Mouse (Mus musculus) liver, embryonic 15.5 days (tissue): ENCODE data around the gene Atp8b5. TPM values are rescaled to one million over a fixed set of nuclear protein-coding genes. Genes with fewer than 3 reads are reported as not detected.

Experiments
- ATAC-seq: fragments of 200-750 bp; cut with Nextera tagmentation; 2 replicates; pipeline ENCODE4 v1.8.0; 2017; ENCODE audit warnings: moderate number of reproducible peaks, mild to moderate bottlenecking, moderate library complexity; ENCODE audit not compliant: insufficient read depth
- H3K27ac ChIP-seq: fragments of 300-500 bp; sonication (generic); replicated peaks from 2 replicates; pipeline ENCODE4 v1.5.1; 2015; ENCODE audit warnings: mild to moderate bottlenecking, inconsistent platforms
- H3K27me3 ChIP-seq: fragments of 300-500 bp; sonication (generic); 2 replicates; pipeline ENCODE4 v1.6.1; 2015; ENCODE audit warnings: mild to moderate bottlenecking, inconsistent platforms
- H3K36me3 ChIP-seq: fragments of 300-500 bp; sonication (generic); replicated peaks from 2 replicates; pipeline ENCODE4 v1.6.1; 2015; ENCODE audit warnings: moderate library complexity, mild to moderate bottlenecking, inconsistent platforms
- H3K4me1 ChIP-seq: fragments of 300-500 bp; sonication (generic); replicated peaks from 2 replicates; pipeline ENCODE4 v1.6.1; 2015; ENCODE audit warnings: inconsistent platforms
- H3K4me2 ChIP-seq: fragments of 300-500 bp; sonication (generic); 2 replicates; pipeline ENCODE4 v1.6.1; 2015; ENCODE audit warnings: moderate library complexity, mild to moderate bottlenecking, inconsistent platforms
- H3K4me3 ChIP-seq: fragments of 300-500 bp; sonication (generic); replicated peaks from 2 replicates; pipeline ENCODE4 v1.5.1; 2015; ENCODE audit warnings: mild to moderate bottlenecking, inconsistent platforms
- H3K9ac ChIP-seq: fragments of 300-500 bp; sonication (generic); 2 replicates; pipeline ENCODE4 v1.6.1; 2015; ENCODE audit warnings: moderate library complexity, mild to moderate bottlenecking, inconsistent platforms
- H3K9me3 ChIP-seq: fragments of 300-500 bp; sonication (generic); replicated peaks from 2 replicates; pipeline ENCODE4 v1.6.1; 2016; ENCODE audit warnings: inconsistent platforms
- WGBS: fragments of 180-500 bp; shearing (Covaris S2); methylation state at CpG from one replicate; pipeline ENCODE4 v1.1.7; 2015; ENCODE audit warnings: mixed read lengths; ENCODE audit not compliant: insufficient replicate concordance; 5-methylcytosine and 5-hydroxymethylcytosine counted together
- polyA plus RNA-seq: library from polyadenylated mRNA; unstranded; fragments of >200 nt; fragmentation: Nextera tagmentation; extraction: Ambion mirVana; gene quantifications from 2 replicates; pipeline ENCODE4 v1.2.1, GENCODE M21; 2015

Atp8b5 gene
- 0.08 and 0.09 TPM in 2 replicates for polyA plus RNA-seq

DNA sequence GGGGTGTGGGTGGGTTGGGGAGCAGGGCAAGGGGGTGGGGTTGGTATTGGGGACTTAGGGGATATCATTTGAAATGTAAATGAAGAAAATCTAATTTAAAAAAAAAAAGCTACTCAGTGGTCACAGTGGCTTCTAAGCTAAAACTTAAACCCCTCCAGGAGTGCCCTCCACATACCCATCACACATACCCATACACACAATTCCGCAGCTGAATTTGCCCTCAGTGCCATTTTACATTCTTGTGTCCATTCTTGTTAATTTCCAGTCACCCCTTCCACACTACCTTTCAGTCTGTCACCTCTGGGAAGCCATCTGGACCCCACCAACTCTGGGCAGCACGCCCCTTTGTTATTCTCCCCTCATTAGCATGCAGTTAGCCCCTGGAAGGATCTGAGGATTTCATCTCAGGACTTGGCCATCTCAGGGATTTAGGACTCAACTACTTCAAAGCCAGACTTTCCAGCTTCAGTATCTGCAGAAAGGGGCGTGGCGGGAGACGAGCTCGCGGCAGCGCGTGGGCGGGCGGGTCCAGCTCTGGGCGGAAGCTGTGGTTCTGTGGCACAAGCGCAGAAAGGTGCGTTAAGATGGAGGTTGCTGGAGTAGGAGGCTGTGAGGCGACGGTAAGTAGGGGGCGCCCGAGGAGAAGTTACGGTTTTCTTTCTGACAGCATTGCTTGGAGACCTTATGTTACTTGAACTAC is at the start of gene Atp8b5:
Gene Atp8b5 (plus strand): TSS at position 537 of the 700 bp plus-strand sequence.
- H3K9me3 ChIP-seq, result no peaks in the 10 kb centered on the region
- 0 out of 2 replicates have a peak within 1 kb of the TSS, but pooled peaks have one; percentile 18 for H3K4me3 ChIP-seq
- no peaks in the 10 kb centered on the region for H3K36me3 ChIP-seq
- H3K9ac ChIP-seq, result no peak within 1 kb of the TSS
- no peak for ATAC-seq
- WGBS, result 4% methylated on average over 19 of the region's 19 CpGs
- H3K4me2 ChIP-seq, result peak within 1 kb of the TSS; percentile 55
- H3K4me1 ChIP-seq, result peaks cover 10% of the 10 kb centered on the region
- H3K27me3 ChIP-seq, result no peaks in the 10 kb centered on the region
- H3K27ac ChIP-seq, result no peak within 1 kb of the TSS

DNA sequence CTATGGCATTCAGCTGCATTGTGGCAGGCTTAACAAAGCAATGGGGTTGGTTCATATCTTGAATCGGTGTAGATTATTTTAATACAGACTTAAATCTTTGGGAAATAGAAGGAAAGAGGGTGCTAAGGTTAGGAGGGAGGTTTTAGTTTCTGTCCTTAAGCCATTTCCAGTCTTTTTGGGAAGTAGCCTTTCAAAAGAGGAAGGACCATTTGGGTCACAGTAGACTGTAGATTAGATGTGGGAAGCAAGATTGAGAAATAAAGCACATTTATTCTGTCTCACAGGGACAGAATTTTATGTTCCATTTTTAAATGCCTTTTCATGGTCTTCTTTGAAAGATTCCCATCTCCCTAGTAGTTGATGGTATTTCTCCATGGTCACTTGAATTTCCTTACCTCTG is 49.0 kb upstream of the Atp8b5 start:
- Histone ChIP-seq H3K9ac (no peak overlapping the region), H3K4me1 (no peaks in the 10 kb centered on the region), H3K27ac (no peak overlapping the region), H3K9me3 (no peaks in the 10 kb centered on the region), H3K36me3 (no peaks in the 10 kb centered on the region), H3K4me2 (no peak overlapping the region), H3K27me3 (no peaks in the 10 kb centered on the region), H3K4me3 (no peak overlapping the region)
- no peak for ATAC-seq
- 59% methylated on average over 1 of the region's 1 CpGs for WGBS

DNA sequence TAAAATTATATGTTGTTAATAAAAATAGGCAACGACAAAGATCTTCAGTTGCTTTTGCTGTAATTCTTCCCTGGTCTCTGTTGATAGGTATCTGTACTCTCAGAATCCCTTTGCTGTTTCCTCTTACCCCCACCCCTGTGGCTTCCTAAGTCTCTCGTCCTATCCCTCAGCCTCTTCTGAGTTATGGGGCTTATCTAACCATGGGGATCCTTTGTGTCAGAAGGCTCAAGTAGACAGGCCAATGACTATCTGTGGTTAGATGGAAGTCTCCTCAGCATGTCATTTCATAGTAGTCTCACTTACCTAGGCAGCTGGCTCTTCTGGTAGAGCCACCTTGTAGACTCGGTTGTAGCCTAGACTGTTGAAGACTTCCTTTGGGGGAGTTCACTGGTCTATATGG is 35.1 kb upstream of the Atp8b5 start:
- no peaks in the 10 kb centered on the region for H3K27me3 ChIP-seq
- H3K4me1 ChIP-seq, result no peaks in the 10 kb centered on the region
- 27% methylated on average over 3 of the region's 3 CpGs for WGBS
- ATAC-seq, result no peak
- no peak overlapping the region for H3K4me3 ChIP-seq
- H3K4me2 ChIP-seq, result no peak overlapping the region
- H3K36me3 ChIP-seq, result no peaks in the 10 kb centered on the region
- H3K9ac ChIP-seq, result no peak overlapping the region
- H3K27ac ChIP-seq, result no peak overlapping the region
- H3K9me3 ChIP-seq, result no peaks in the 10 kb centered on the region

DNA sequence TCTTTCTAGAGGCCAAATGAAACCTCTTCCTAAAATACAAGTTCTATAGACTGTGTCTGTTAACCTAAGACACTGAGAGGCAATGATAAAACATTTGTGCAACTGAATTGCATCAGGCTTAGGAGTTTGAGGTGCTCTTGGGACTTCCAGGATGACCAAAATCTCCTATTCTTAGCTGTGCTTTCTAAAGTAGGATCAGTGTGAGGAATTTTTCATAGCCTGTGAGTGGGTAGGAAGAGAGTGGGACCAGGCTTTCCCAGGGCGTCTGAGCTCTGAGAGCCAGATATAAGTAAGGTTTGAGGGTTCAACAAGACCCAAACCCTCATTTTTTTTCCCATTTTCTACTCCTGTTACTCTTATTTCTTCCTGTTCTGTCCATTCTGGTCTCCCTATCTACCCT is 34.0 kb upstream of the Atp8b5 start:
- Histone ChIP-seq H3K9me3 (no peaks in the 10 kb centered on the region), H3K36me3 (no peaks in the 10 kb centered on the region), H3K4me1 (no peaks in the 10 kb centered on the region), H3K27me3 (no peaks in the 10 kb centered on the region), H3K4me3 (no peak overlapping the region), H3K4me2 (no peak overlapping the region), H3K27ac (no peak overlapping the region), H3K9ac (no peak overlapping the region)
- WGBS, result 68% methylated on average over 1 of the region's 1 CpGs
- no peak for ATAC-seq

DNA sequence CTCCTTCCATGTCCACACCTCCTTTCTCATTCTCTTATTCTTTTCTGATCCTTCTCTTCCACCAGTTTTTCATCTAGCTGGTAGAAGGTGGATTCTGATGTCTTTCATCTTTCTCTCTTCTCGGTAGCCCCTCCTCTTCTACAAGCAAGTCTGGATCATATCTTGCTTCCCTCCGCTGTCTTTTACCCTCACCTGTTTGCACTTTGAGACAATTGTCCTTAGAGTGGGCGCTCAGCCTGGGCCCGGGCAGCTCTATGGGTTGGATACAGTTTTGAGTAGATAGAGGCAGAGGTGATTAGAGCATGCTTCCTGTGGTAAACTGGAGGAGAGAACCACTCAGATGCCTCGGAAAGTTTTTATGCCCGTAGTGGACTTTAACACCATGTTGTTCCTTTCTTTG is 33.5 kb upstream of the Atp8b5 start:
- no peak for ATAC-seq
- Histone ChIP-seq H3K4me2 (no peak overlapping the region), H3K4me3 (no peak overlapping the region), H3K27me3 (no peaks in the 10 kb centered on the region), H3K9ac (no peak overlapping the region), H3K9me3 (no peaks in the 10 kb centered on the region), H3K27ac (no peak overlapping the region), H3K36me3 (no peaks in the 10 kb centered on the region), H3K4me1 (no peaks in the 10 kb centered on the region)
- WGBS, result 54% methylated on average over 6 of the region's 6 CpGs

DNA sequence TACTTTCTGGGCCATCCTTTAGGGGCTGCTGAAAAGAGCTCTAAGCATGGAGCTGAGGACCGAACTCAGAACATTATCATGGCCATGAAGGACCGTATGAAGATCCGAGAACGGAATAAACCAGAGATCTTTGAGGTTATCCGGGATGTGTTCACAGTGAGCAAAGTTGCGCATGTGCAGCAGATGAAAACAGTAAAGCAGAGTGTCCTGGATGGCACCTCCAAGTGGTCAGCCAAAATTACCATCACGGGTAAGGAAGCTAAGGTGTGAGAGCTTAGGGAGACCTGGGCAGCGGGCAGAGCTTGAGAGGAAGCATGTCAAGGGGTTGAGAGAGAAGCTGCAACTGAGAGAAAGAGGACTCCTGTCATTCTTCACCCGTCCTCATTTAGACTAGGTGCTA is 30.1 kb upstream of the Atp8b5 start:
- 69% methylated on average over 9 of the region's 9 CpGs for whole genome bisulfite sequencing
- H3K27ac ChIP-seq, result no peak overlapping the region
- ATAC-seq, result no peak
- no peaks in the 10 kb centered on the region for H3K36me3 ChIP-seq
- H3K4me3 ChIP-seq, result no peak overlapping the region
- no peaks in the 10 kb centered on the region for H3K27me3 ChIP-seq
- H3K4me1 ChIP-seq, result no peaks in the 10 kb centered on the region
- no peak overlapping the region for H3K4me2 ChIP-seq
- no peak overlapping the region for H3K9ac ChIP-seq
- no peaks in the 10 kb centered on the region for H3K9me3 ChIP-seq

DNA sequence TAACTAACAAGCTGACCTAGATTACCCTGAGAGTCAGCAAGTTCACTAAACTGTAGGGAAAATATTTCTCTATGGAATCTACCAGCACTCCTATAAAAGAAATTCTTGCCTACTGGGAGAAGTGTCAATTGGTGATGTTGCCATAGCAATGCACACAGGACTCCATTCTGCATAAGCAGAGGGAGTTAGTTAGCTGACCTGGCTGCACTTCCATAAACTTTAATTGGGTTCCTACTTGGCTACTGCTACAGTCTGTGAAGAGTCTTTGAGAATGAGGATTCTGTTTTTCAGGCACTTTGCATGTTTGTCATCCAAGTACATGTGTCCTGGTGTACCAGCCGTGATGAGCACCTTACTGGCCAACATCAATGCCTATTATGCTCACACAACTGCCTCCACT is 26.2 kb upstream of the Atp8b5 start:
- WGBS, result 56% methylated on average over 1 of the region's 1 CpGs
- Histone ChIP-seq H3K9me3 (no peaks in the 10 kb centered on the region), H3K4me2 (no peak overlapping the region), H3K4me1 (no peaks in the 10 kb centered on the region), H3K27me3 (no peaks in the 10 kb centered on the region), H3K9ac (no peak overlapping the region), H3K27ac (no peak overlapping the region), H3K36me3 (no peaks in the 10 kb centered on the region), H3K4me3 (no peak overlapping the region)
- no peak for ATAC-seq

DNA sequence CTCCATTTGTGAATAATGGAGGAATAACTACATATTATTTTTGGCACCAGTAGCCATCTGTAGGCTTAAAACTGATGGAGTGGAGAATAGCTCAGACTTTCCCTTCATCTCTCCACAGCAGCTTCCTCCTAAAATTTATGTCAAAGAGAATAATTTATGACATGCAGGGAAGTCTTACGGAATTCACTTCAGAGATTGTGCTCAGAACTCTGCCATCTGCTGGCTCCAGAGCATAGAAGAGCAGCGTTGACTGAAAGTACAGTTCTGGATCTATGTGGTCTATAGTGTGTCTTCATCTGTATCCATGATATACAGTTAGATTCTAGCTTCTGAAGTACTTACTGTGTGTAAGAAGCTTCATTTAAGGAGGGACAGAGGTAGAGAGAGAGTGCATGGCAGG is 22.9 kb upstream of the Atp8b5 start:
- WGBS, result 41% methylated on average over 2 of the region's 2 CpGs
- no peaks in the 10 kb centered on the region for H3K36me3 ChIP-seq
- no peak overlapping the region for H3K4me3 ChIP-seq
- no peak overlapping the region for H3K9ac ChIP-seq
- ATAC-seq, result no peak
- H3K27ac ChIP-seq, result no peak overlapping the region
- no peaks in the 10 kb centered on the region for H3K9me3 ChIP-seq
- H3K4me1 ChIP-seq, result no peaks in the 10 kb centered on the region
- no peak overlapping the region for H3K4me2 ChIP-seq
- H3K27me3 ChIP-seq, result no peaks in the 10 kb centered on the region

DNA sequence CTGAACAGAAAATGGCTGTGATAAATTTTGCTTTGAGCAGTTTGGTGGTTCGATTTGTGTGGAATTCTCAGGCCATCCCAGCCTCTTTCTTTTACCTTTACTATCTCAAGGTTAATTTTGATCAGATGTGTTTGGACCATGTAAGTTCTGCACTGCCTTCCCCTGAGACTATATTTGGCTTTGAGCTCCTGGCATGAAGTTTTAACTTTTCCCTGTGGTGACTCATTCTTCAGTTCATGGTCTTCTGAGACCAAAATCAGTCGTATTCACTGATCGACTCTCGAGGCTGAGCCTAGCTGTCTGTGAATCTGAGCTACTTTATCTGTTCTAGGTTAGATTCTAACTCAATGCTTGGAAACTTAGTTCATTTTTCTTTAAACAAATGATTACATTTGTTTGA is 21.2 kb upstream of the Atp8b5 start:
- Histone ChIP-seq H3K9me3 (no peaks in the 10 kb centered on the region), H3K4me1 (no peaks in the 10 kb centered on the region), H3K27me3 (no peaks in the 10 kb centered on the region), H3K4me3 (no peak overlapping the region), H3K27ac (no peak overlapping the region), H3K9ac (no peak overlapping the region), H3K36me3 (no peaks in the 10 kb centered on the region), H3K4me2 (no peak overlapping the region)
- ATAC-seq, result no peak
- WGBS, result 58% methylated on average over 4 of the region's 4 CpGs

DNA sequence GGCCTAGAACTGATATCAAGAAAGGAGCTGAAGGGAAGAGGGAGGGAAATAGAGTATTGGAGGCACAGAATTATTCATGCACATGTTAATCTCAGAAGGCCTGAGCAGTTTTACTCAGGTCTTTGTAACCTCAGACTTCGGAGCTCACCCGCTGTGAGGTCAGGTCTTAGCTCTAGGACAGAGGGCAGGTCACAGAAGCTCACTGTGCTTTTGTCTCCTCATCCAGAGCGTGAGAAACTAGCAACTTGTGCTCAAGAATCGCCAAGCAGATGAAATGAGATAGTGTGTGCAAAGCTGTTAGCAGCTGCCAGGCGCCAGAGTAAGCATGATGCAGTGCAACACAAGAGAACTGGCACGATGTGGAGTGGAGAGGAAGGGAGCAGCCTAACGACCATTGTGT is 18.9 kb upstream of the Atp8b5 start:
- WGBS, result 65% methylated on average over 7 of the region's 7 CpGs
- H3K4me1 ChIP-seq, result no peaks in the 10 kb centered on the region
- no peak overlapping the region for H3K4me2 ChIP-seq
- H3K9ac ChIP-seq, result no peak overlapping the region
- H3K9me3 ChIP-seq, result no peaks in the 10 kb centered on the region
- H3K36me3 ChIP-seq, result no peaks in the 10 kb centered on the region
- no peaks in the 10 kb centered on the region for H3K27me3 ChIP-seq
- no peak overlapping the region for H3K27ac ChIP-seq
- ATAC-seq, result no peak
- no peak overlapping the region for H3K4me3 ChIP-seq

DNA sequence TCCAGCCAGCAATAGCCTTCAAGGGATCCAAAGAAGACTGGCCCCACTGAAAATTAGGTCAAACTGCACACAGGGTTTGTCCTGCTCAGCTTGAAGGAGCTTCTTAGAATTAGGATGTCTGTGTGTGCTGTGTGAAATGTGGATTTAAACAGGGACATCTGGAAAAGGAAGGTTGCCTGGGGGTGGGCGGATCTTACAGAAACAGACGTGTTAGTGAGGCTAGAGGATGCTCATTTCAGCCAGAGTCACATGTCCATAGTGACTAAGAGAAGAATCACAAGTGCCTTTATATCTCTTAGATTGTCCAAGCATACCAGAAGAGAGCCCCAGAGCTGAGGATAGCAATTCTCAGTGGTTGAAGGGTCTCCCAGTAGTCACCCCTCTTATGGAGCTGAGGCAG is 18.1 kb upstream of the Atp8b5 start:
- Histone ChIP-seq H3K4me1 (no peaks in the 10 kb centered on the region), H3K4me3 (no peak overlapping the region), H3K36me3 (no peaks in the 10 kb centered on the region), H3K27ac (no peak overlapping the region), H3K27me3 (no peaks in the 10 kb centered on the region), H3K9ac (no peak overlapping the region), H3K9me3 (no peaks in the 10 kb centered on the region), H3K4me2 (no peak overlapping the region)
- no peak for ATAC-seq
- 60% methylated on average over 2 of the region's 2 CpGs for WGBS

DNA sequence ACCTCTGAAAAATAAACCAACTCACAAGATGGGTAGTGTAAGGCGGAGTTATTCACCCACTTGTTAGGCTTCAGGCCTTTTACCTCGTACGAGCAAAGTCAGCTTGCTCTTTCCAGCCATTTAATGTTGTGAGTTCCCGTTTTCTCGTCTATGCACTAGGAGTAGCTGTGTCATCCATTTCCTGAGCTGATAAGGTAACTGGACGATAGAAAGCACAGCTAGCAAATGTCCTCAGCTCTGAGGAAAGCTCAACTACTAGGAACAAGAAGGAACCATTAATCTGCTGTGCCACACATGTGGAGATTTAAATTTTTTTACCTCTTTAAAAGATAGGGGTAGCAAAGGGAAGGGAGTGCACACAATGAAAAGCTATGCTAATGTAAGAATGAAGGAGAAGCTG is 15.7 kb upstream of the Atp8b5 start:
- no peak overlapping the region for H3K4me3 ChIP-seq
- 21% methylated on average over 6 of the region's 6 CpGs for WGBS
- H3K27me3 ChIP-seq, result no peaks in the 10 kb centered on the region
- H3K9ac ChIP-seq, result no peak overlapping the region
- H3K27ac ChIP-seq, result no peak overlapping the region
- no peaks in the 10 kb centered on the region for H3K4me1 ChIP-seq
- ATAC-seq, result no peak
- no peak overlapping the region for H3K4me2 ChIP-seq
- no peaks in the 10 kb centered on the region for H3K36me3 ChIP-seq
- H3K9me3 ChIP-seq, result no peaks in the 10 kb centered on the region
